Mouse (Mus musculus): ENCODE data around the gene Cnpy3. TPM values are rescaled to one million over a fixed set of nuclear protein-coding genes. Genes with fewer than 3 reads are reported as not detected.
"Not testable (repeated sequence)": the region's sequence is repeated elsewhere in the genome, so short reads cannot be mapped to it uniquely, and the experiment has no call there.

Gene Cnpy3
- polyA plus RNA-seq (2015; fragmentation: Nextera tagmentation; extraction: Ambion mirVana), result 66.8 and 67.7 TPM in 2 replicates

DNA sequence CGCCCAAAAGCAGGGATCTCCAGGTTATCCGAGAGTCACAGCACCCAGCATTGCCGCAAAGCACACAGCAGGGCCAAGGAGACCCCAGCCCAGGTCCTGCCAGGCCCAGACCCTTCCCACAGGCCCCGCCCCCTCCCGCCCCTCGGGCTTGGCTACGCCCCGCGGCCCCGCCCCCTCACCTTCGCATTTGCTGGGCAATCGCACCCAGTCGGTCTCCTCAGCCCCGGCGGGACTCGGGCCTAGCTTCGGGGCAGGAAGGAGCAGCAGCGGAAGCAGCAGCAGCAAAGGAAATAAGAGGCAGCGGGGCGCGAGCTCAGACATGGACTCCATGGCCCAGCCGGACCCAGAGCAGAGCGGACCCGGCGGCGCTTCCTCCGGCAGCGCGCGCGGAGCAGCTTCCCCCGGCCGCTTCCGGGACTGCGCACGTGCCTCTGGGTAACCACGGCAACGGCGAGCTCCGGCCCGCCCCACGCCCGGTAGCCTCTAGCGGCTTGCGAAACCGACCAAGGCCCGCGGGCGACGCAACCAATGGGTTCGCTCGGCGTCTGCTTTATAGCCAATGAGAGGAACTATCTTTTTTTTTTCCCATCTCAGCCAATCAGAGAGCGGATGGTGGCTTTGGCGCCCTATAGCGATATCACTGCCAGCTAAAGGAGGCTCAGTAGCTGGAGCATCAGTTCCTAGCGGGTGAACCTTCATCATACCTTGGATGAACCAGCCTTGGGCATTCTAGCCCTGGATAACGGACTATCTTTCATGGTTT, at the start of gene Cnpy3:
Gene Cnpy3 (minus strand): TSS at position 421 of the 763 bp plus-strand sequence.
- under 1% methylated on average over 55 of the region's 58 CpGs for WGBS
- H3K4me1 ChIP-seq, result peaks cover 24% of the 10 kb centered on the region
- peak within 1 kb of the TSS; percentile 87 for H3K27ac ChIP-seq
- H3K27me3 ChIP-seq, result no peaks in the 10 kb centered on the region
- peaks cover 15% of the 10 kb centered on the region for H3K36me3 ChIP-seq
- peak within 1 kb of the TSS; percentile 78 for H3K9ac ChIP-seq
- ATAC-seq (ENCODE audit: low FRiP score, low read depth), result peak; percentile 99
- H3K4me2 ChIP-seq (replicated peaks), result peak within 1 kb of the TSS; percentile 75
- H3K9me3 ChIP-seq, result no peaks in the 10 kb centered on the region
- H3K4me3 ChIP-seq, result peak within 1 kb of the TSS; percentile 69

DNA sequence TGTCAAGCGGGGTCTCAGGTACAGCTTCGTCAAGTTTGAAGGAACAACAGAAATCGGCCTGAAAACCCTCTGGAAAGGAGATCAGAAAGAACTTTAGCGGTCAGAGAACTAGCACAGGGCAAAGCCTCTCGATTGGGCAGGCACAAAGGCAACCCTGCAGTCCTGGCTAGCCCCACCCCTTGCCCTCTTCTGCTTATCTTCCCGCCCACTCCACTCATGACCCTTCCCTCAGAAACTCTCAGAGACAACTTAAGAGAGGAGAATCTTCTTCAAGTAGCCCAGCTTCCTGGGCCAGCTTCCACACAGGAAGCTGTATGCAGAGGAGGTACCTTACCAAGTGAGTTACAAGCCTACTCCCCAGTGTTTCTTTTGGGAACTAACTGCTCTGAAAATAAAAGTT, 49.7 kb upstream of the Cnpy3 start:
- H3K36me3 ChIP-seq, result peaks cover 69% of the 10 kb centered on the region
- WGBS, result 88% methylated on average over 6 of the region's 6 CpGs

DNA sequence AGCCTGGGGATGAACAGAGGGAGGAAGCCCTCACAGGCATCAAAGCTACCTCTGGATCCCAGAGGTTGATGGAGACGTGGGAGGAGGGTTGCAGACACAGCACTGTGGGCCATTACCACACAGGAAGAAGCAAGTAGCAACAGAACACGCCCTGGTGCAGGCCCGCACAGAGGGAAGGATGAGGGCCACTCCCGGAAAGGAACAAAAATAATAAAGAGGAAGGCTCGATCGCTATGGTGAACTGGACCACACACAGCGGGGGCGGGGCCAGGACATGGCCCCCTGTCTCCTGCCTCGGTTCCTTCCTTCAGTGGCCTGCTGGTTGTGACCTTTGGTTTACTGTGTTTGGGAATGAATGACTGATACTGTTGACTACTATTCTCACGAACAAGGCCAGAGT, 47.7 kb upstream of the Cnpy3 start:
- Histone ChIP-seq H3K27me3 (no peaks in the 10 kb centered on the region), H3K9ac (no peak overlapping the region), H3K27ac (no peak overlapping the region), H3K36me3 (peaks cover 49% of the 10 kb centered on the region), H3K4me1 (no peaks in the 10 kb centered on the region), H3K9me3 (no peaks in the 10 kb centered on the region), H3K4me2 (replicated peaks) (no peak overlapping the region), H3K4me3 (no peak overlapping the region)
- no peak for ATAC-seq (ENCODE audit: low FRiP score, low read depth)
- WGBS, result 80% methylated on average over 10 of the region's 10 CpGs

More for the DNA sequence above, 49.7 kb upstream of the Cnpy3 start:
- Histone ChIP-seq H3K9ac (no peak overlapping the region), H3K4me2 (replicated peaks) (no peak overlapping the region), H3K4me1 (no peaks in the 10 kb centered on the region), H3K4me3 (no peak overlapping the region), H3K27me3 (no peaks in the 10 kb centered on the region), H3K27ac (no peak overlapping the region), H3K9me3 (no peaks in the 10 kb centered on the region)
- ATAC-seq (ENCODE audit: low FRiP score, low read depth), result no peak

DNA sequence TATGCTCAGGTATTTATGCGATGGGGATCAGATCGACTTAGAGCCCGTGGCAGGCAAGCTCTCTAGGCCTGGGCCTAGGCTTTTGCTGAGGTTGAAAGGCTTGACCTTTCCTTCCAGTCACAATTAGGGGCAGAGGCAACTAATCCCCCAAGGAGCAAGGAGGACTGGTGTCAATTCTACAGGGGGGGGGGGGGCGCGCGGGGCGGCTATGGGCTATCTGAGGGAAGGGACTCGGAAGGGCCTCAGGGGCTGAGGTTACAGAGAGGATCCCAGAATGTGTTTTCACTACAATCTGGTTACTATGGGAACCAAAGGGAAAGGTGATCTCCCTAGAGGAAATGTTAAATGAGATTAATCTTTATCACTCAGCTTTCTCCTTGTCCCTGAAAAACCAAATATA, 45.4 kb upstream of the Cnpy3 start:
- Histone ChIP-seq H3K27ac (no peak overlapping the region), H3K4me3 (no peak overlapping the region), H3K27me3 (no peaks in the 10 kb centered on the region), H3K36me3 (peaks cover 36% of the 10 kb centered on the region), H3K4me1 (no peaks in the 10 kb centered on the region), H3K9ac (no peak overlapping the region), H3K4me2 (replicated peaks) (no peak overlapping the region), H3K9me3 (peaks cover under 1% of the 10 kb centered on the region; the same call in 1 of the 2 replicates)
- 40% methylated on average over 5 of the region's 8 CpGs for WGBS
- ATAC-seq (ENCODE audit: low FRiP score, low read depth), result no peak

DNA sequence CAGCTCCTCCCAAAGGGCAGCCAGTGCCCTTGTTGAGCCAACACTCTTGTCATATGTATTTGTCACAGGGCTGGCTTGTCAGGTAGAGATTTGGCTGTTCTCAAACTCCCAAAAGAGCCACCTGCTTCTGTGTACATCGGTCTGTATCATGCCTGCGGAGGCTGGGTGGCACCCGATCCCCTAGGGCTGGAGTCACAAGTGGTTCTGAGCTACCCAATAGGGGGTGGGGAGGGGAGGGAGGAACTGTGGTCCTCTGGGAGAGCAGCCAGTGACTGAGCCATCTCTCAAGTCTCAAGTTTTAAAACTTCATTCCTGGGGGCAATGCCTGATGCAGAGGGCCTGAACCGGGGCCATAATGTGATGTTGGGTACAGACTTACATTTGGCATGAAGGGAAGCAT, 44.7 kb upstream of the Cnpy3 start:
- WGBS, result 79% methylated on average over 4 of the region's 4 CpGs
- Histone ChIP-seq H3K27ac (no peak overlapping the region), H3K9me3 (peaks cover 4% of the 10 kb centered on the region; the same call in 1 of the 2 replicates), H3K4me2 (replicated peaks) (no peak overlapping the region), H3K36me3 (peaks cover 30% of the 10 kb centered on the region), H3K9ac (no peak overlapping the region), H3K4me1 (no peaks in the 10 kb centered on the region), H3K27me3 (no peaks in the 10 kb centered on the region), H3K4me3 (no peak overlapping the region)
- ATAC-seq (ENCODE audit: low FRiP score, low read depth), result no peak

DNA sequence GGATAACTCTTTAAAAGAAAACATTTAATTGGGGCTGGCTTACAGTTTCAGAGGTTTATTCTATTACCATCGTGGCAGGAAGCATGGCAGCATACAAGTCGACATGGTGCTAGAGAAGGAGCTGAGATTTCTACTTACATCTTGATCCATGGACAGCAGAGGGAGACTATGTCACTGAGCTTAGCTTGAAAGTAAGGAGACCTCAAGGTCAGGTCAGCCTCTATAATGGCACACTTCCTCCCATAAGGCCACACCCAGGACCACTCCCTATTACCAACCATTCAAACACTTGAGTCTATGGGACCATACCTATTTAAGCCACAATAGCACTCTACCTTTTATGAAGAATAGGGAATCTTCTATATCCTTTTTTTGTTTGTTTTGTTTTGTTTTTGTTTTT, 40.9 kb upstream of the Cnpy3 start:
- WGBS, result 90% methylated on average over 2 of the region's 2 CpGs
- no peaks in the 10 kb centered on the region for H3K27me3 ChIP-seq
- ATAC-seq (ENCODE audit: low FRiP score, low read depth), result no peak
- no peaks in the 10 kb centered on the region for H3K36me3 ChIP-seq
- H3K4me2 ChIP-seq (replicated peaks), result no peak overlapping the region
- no peak overlapping the region for H3K4me3 ChIP-seq
- H3K4me1 ChIP-seq, result no peaks in the 10 kb centered on the region
- H3K9me3 ChIP-seq, result peaks cover 4% of the 10 kb centered on the region; the same call in 1 of the 2 replicates
- no peak overlapping the region for H3K9ac ChIP-seq
- no peak overlapping the region for H3K27ac ChIP-seq

DNA sequence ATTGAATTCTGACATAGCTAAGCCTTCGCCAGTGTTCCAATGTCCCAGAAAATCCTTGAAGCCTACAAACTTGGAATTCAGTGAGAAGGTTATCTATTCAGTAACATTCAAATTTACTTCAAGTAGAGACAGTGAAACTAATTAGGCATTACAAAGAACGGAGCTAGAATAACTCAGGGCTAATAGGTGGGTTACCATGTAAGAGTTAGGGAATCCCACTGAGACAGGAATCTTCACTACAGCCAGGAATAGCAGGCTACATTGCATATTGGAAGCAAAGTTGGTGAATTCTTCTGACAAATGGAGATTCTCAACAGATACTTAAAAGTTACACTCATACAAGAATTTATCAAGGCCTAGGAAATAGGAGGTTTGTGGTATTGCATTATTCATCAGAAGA, 36.0 kb upstream of the Cnpy3 start:
- H3K27me3 ChIP-seq; H3K4me2 ChIP-seq (replicated peaks); H3K4me1 ChIP-seq; H3K4me3 ChIP-seq; H3K36me3 ChIP-seq; ATAC-seq (ENCODE audit: low FRiP score, low read depth); H3K9ac ChIP-seq; H3K27ac ChIP-seq; H3K9me3 ChIP-seq: not testable (repeated sequence)
- WGBS, result 55% methylated on average over 2 of the region's 2 CpGs

DNA sequence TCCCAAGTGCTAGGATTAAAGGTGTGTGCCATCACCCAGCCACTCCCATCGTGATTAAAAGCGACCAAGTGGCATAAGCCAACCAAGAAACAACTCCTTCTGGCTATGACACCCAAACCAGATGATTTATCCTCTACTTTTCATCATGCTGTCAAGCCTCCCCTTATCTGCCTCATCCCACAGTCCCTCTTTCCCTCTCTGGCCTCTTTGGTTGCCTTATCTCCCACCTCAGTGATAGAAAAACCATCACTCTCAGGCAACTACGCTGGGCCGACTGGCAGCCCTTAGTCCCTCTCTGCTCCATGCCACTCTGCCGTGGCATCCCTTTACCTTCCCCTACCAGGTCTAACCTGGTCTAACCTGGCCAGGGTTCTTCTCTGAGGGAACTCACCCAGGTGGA, 34.9 kb upstream of the Cnpy3 start:
- no peak overlapping the region for H3K4me3 ChIP-seq

DNA sequence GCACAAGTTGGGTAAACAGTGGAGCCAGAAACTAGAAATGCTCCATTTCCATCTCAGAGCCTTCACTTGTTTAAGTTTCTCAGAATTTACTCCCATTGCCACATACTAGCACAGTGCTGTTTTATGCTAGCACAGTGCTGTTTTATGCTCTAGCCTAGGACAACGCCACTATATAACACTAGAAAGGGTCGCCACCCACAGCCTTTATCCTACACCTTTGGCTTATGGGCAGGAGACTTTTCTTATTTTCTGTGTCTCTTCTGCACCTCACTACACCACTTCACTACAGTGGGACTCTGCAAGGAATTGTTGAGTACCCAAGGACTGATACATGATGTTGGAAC, 31.2 kb upstream of the Cnpy3 start:
- ATAC-seq (ENCODE audit: low FRiP score, low read depth), result no peak
- peak overlapping the region; percentile 72 for H3K4me2 ChIP-seq (replicated peaks)
- H3K9ac ChIP-seq, result peak overlapping the region; percentile 82; the same call in 1 of the 2 replicates
- H3K9me3 ChIP-seq, result no peaks in the 10 kb centered on the region
- peaks cover 28% of the 10 kb centered on the region for H3K36me3 ChIP-seq
- WGBS, result 86% methylated on average over 2 of the region's 2 CpGs
- peak overlapping the region; percentile 89 for H3K27ac ChIP-seq
- H3K4me1 ChIP-seq, result peaks cover 9% of the 10 kb centered on the region
- no peaks in the 10 kb centered on the region for H3K27me3 ChIP-seq
- peak overlapping the region; percentile 71 for H3K4me3 ChIP-seq

More for the DNA sequence above, 34.9 kb upstream of the Cnpy3 start:
- no peak overlapping the region for H3K27ac ChIP-seq
- H3K9ac ChIP-seq, result no peak overlapping the region
- WGBS, result 91% methylated on average over 5 of the region's 5 CpGs
- no peaks in the 10 kb centered on the region; the same call in 1 of the 2 replicates for H3K9me3 ChIP-seq
- no peaks in the 10 kb centered on the region for H3K36me3 ChIP-seq
- H3K27me3 ChIP-seq, result no peaks in the 10 kb centered on the region
- no peaks in the 10 kb centered on the region for H3K4me1 ChIP-seq
- no peak for ATAC-seq (ENCODE audit: low FRiP score, low read depth)
- H3K4me2 ChIP-seq (replicated peaks), result no peak overlapping the region

DNA sequence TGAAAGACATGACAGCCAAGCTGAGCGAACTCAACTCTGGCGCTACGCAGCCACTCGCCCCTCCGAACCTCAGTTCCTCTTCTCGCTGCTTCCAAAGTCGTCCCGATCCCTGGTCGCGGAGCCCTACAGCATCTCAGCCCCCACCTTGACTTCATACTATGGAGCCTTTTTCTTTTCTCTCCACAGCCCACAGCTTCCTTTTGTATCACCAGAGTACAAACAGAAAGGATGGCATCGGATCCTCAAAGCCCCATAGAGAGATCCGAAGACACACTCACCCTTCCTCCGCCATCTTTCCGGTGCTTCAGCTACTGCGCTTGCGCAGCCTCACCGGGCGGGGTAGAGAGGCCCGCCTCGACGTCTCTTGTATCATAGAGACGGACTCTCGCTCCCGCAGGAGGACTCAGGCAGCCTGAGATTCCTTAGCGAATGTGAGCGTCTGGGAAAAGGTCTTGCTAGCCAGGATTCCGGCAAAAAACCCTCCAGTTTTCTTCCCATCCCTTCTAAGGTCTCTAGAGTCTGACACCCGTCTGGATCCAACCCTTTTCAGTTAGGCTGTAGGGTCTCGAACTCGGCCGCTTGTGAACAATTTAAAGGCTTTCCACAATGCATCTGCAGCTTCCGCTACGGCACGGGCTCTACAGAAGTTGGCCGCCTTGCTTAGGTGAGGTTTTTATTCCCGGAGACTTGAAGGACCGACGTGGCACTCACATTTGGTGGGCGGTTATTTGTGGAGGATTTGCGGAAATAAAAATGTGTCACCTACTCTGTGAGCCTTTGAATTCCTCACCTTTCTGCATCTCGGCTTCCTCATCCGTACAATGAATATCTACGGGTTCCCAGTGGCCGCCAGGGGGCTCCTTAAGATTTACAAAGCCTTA, 30.6 kb upstream of the Cnpy3 start, which contains the start of gene Rpl7l1:
Gene Rpl7l1 (minus strand): TSS at position 332 of the 881 bp plus-strand sequence.
- Histone ChIP-seq H3K9me3 (no peaks in the 10 kb centered on the region), H3K36me3 (peaks cover 34% of the 10 kb centered on the region), H3K4me1 (peaks cover 9% of the 10 kb centered on the region), H3K4me2 (replicated peaks) (peak within 1 kb of the TSS; percentile 72), H3K9ac (peak within 1 kb of the TSS; percentile 82), H3K4me3 (peak within 1 kb of the TSS; percentile 71), H3K27me3 (no peaks in the 10 kb centered on the region), H3K27ac (peak within 1 kb of the TSS; percentile 89)
- ATAC-seq (ENCODE audit: low FRiP score, low read depth), result peak; percentile 96
- under 1% methylated on average over 44 of the region's 44 CpGs for WGBS

DNA sequence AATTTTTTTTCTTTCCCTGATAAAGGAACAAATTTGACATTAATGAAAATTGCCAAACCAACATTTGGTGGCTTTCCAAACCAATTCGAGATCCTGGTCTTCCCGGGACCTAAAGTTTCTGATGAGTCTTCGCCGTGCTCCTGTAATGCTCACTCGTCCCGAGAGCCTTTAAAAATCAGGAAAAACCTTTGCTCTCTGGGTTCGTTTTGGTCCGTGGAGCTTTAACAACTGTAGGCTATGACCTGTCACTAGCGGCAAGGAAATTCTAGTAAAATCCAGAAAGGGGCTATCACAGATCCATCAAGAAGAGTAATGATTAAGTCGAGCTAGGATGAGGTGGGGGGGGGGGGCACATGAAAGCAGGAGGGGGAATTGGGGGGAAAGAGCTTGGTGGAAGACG, 29.9 kb upstream of the Cnpy3 start:
- Histone ChIP-seq H3K9me3 (no peaks in the 10 kb centered on the region), H3K27ac (peak overlapping the region; percentile 89), H3K27me3 (no peaks in the 10 kb centered on the region), H3K9ac (peak overlapping the region; percentile 82), H3K4me2 (replicated peaks) (peak overlapping the region; percentile 72), H3K4me1 (peaks cover 9% of the 10 kb centered on the region), H3K4me3 (peak overlapping the region; percentile 71), H3K36me3 (peaks cover 42% of the 10 kb centered on the region)
- WGBS, result 4% methylated on average over 11 of the region's 11 CpGs
- no peak for ATAC-seq (ENCODE audit: low FRiP score, low read depth)

DNA sequence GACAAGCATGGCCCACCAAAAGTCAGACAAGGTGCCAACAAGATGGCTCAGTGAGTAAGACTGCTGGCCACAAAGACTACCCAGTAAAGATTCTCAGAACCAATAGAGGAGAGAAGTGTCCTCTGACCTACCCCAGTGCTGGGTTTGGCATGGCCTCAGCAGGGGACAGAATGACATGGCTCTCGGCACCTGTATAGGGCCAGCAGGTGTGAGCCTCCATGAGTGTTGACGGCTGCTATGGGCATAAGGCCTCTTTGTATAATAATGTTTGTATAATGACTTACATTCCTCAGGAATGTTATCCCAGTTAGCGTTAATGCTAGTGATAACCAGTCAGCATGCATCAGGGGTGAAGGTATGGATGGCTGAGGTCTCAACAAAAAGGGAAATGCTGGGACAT, 24.1 kb upstream of the Cnpy3 start:
- Histone ChIP-seq H3K27ac (no peak overlapping the region), H3K27me3 (no peaks in the 10 kb centered on the region), H3K4me1 (peaks cover 17% of the 10 kb centered on the region), H3K36me3 (peaks cover 68% of the 10 kb centered on the region), H3K9me3 (no peaks in the 10 kb centered on the region), H3K4me3 (no peak overlapping the region), H3K4me2 (replicated peaks) (no peak overlapping the region), H3K9ac (no peak overlapping the region)
- no peak for ATAC-seq (ENCODE audit: low FRiP score, low read depth)
- WGBS, result 80% methylated on average over 3 of the region's 3 CpGs
